Mouse (Mus musculus) brain, embryonic 14.5 days (tissue): Measurements from ENCODE around the gene Negr1. TPM values are rescaled to one million over a fixed set of nuclear protein-coding genes. Genes with fewer than 3 reads are reported as not detected.
"Not testable (repeated sequence)": the region's sequence is repeated elsewhere in the genome, so short reads cannot be mapped to it uniquely, and the experiment has no call there.

ENCODE experiments used
- DNase-seq: peaks from one replicate; pipeline ENCODE4 v3.0.0-alpha.2; 2011; ENCODE audit warnings: low read depth
- CTCF ChIP-seq: fragments of 200-500 bp; IDR thresholded peaks from 2 replicates; pipeline ENCODE4 v1.5.1; 2012; ENCODE audit warnings: inconsistent platforms, mild to moderate bottlenecking, moderate library complexity, borderline replicate concordance; ENCODE audit not compliant: insufficient read depth, insufficient read length; ENCODE audit errors: extremely low read depth
- POLR2A ChIP-seq: fragments of 200-500 bp; IDR thresholded peaks from 2 replicates; pipeline ENCODE4 v1.6.1; 2012; ENCODE audit warnings: mild to moderate bottlenecking, inconsistent platforms, borderline replicate concordance; ENCODE audit not compliant: poor library complexity, insufficient read depth, insufficient read length, severe bottlenecking; ENCODE audit errors: extremely low read depth
- polyA plus RNA-seq: library from polyadenylated mRNA; depleted of rRNA; stranded (reverse); fragments of >200 nt; gene quantifications from 2 replicates; pipeline ENCODE4 v1.2.3, GENCODE M21; 2012

Gene Negr1
- polyA plus RNA-seq, 1 experiment, result 61.0 TPM

GRCm38 (mm10) chr3:156987113-156987512 is 425.5 kb downstream of the Negr1 start:
- no peak for TF ChIP-seq POLR2A
- no peak for TF ChIP-seq CTCF
- no peak for DNase-seq

GRCm38 (mm10) chr3:156992171-156992570 is 430.6 kb downstream of the Negr1 start:
- TF ChIP-seq CTCF (no peak), POLR2A (no peak)
- peak; percentile 51 for DNase-seq

DNA sequence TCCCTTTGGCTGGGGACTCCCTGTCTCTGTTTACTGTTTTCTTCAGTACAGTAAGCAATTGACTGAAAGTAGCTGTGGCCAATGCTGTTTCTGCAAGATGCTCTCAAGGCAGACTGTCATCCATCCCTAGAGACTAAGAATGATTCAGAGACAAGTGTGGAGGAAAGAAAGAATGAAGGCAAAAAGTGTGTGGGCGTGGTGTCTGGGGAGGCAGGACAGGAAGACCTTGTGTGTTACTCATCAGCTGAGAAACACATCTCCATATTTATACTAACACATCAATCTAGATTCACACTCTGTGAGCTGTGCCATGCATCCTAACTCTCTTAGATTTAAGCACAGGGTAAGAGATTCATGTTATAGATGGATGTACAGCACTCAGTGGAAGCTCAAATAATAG is 431.2 kb downstream of the Negr1 start:
- TF ChIP-seq POLR2A, result no peak
- TF ChIP-seq CTCF, result no peak
- DNase-seq, result no peak

GRCm38 (mm10) chr3:156999177-156999808 is 437.7 kb downstream of the Negr1 start:
- DNase-seq, result peak; percentile 67
- TF ChIP-seq POLR2A (no peak), CTCF (no peak)

- DNase-seq, result no peak
- TF ChIP-seq CTCF (no peak), POLR2A (no peak)
These were observed 460.0 kb downstream of the Negr1 start for GRCm38 (mm10) chr3:157021632-157022031.

DNA sequence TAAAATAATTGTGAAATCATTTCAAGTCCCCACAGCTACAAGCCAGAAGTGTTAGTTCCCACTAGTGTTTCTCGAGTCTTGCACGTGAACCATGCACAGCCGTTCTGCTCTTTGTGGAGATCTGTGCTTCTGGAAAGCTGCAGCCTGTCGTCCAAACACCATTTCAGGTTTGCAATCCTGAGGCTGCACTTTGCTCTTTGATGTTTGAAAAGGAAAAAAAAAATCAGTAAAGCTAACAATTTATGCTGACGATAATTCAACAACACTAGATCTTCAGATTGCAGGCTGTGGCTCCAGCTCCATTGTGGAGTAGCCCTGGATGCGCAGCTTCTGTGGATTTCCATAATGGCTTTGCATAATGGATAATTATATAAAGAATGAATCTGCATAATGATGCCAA is 463.0 kb downstream of the Negr1 start:
- TF ChIP-seq POLR2A (no peak), CTCF (no peak)
- DNase-seq, result peak; percentile 30

GRCm38 (mm10) chr3:157031513-157032142 is 470.0 kb downstream of the Negr1 start:
- peak; percentile 54 for DNase-seq
- TF ChIP-seq CTCF (no peak), POLR2A (no peak)

- no peak for DNase-seq
These were observed 474.4 kb downstream of the Negr1 start for GRCm38 (mm10) chr3:157036016-157036415.

GRCm38 (mm10) chr3:157036568-157036967 is 475.0 kb downstream of the Negr1 start:
- no peak for DNase-seq
- no peak for TF ChIP-seq POLR2A

More at GRCm38 (mm10) chr3:157036016-157036415, 474.4 kb downstream of the Negr1 start:
- TF ChIP-seq POLR2A, result no peak
- TF ChIP-seq CTCF, result no peak

DNA sequence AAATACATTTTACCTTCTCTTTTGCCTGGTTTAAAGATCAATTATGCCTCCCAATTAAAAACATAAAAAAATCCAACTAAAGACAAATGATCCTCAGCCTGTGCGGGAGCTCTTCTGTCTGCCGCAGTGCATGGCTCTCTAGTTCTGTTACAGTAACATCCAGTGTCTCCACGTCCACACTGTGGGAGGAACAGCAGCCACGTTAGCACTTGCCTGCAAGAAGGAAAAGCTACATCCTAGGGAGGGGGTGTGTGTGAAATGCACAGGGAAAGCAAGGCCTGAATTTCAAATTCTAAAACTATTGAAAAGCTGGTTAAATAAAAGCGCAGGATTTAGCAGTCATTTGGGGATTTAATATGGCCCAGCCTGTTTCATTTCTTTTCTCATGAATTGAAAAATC is 479.0 kb downstream of the Negr1 start:
- DNase-seq, result peak; percentile 57
- TF ChIP-seq POLR2A, result no peak
- TF ChIP-seq CTCF, result no peak

DNA sequence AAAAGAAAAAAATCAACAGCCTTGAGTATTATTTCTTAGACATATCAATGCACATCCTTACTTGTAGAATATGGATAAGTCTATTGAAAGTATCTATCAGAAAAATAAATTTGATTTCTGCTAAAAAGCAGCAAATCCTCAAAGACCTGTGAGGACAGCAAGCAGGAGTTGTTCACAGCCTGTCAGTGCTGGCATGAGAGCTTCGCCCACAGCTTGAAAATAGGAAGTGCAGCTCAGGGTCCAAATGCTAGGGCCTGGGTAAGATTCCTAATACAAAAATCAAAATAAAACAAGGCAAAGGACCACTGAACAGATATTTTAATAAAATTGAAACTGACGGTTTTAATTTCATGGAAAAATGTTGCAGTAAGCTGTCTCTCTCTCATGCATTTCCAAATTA is 483.0 kb downstream of the Negr1 start:
- DNase-seq, result no peak
- TF ChIP-seq POLR2A (no peak), CTCF (no peak)

DNA sequence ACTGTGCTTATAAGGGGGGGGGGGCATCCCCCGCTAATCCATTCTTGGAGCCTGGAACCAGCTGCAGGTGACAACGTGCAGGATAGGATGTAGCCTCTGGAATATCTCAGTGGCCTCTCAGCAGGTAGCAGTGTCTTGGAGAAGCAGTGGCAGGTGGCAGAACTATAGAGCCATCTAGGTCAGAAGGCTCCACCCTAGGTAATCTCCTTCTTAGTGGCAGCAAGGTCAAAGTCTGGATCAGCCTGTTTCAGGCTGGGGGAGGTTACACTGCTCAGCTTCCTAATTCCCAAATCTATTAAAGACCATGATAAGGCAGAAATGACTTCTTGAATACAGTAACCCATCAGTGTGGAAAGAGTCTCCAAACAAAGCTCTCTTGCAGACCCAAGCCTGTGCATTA is 502.8 kb downstream of the Negr1 start:
- not testable (repeated sequence) for DNase-seq

GRCm38 (mm10) chr3:157066331-157066730 is 504.7 kb downstream of the Negr1 start:
- no peak for DNase-seq
- TF ChIP-seq CTCF, result no peak
- TF ChIP-seq POLR2A, result no peak
